Mouse (Mus musculus) embryonic facial prominence, embryonic 14.5 days (tissue): ENCODE results near the gene Tkfc. TPM values are rescaled to one million over a fixed set of nuclear protein-coding genes. Genes with fewer than 3 reads are reported as not detected.

ENCODE experiments used
- ATAC-seq: fragments of 200-750 bp; cut with Nextera tagmentation; 2 replicates; pipeline ENCODE4 v1.8.0; 2017; ENCODE audit warnings: low read depth, moderate number of reproducible peaks, moderate TSS enrichment
- DNase-seq: peaks from one replicate; pipeline ENCODE4 v3.0.0-alpha.2; 2015; ENCODE audit warnings: low spot score
- H3K27ac ChIP-seq: fragments of 300-500 bp; sonication (generic); replicated peaks from 2 replicates; pipeline ENCODE4 v1.5.1; 2014; ENCODE audit warnings: low read depth, mild to moderate bottlenecking, low read length, moderate library complexity
- H3K27me3 ChIP-seq: fragments of 300-500 bp; sonication (generic); replicated peaks from 2 replicates; pipeline ENCODE4 v1.6.1; 2014; ENCODE audit warnings: low read length; ENCODE audit not compliant: control insufficient read depth, insufficient read depth
- H3K36me3 ChIP-seq: fragments of 300-500 bp; sonication (generic); 2 replicates; pipeline ENCODE4 v1.6.1; 2014; ENCODE audit warnings: low read length, mixed read lengths; ENCODE audit not compliant: control insufficient read depth, insufficient read depth
- H3K4me1 ChIP-seq: fragments of 300-500 bp; sonication (generic); 2 replicates; pipeline ENCODE4 v1.6.1; 2014; ENCODE audit warnings: antibody characterized with exemption, low read length; ENCODE audit not compliant: control insufficient read depth, insufficient read depth
- H3K4me2 ChIP-seq: fragments of 300-500 bp; sonication (generic); 2 replicates; pipeline ENCODE4 v1.6.1; 2014; ENCODE audit warnings: low read depth, mild to moderate bottlenecking, low read length, moderate library complexity, mixed read lengths
- H3K4me3 ChIP-seq: fragments of 300-500 bp; sonication (generic); 2 replicates; pipeline ENCODE4 v1.5.1; 2014; ENCODE audit warnings: low read depth, mild to moderate bottlenecking, low read length
- H3K9ac ChIP-seq: fragments of 300-500 bp; sonication (generic); 2 replicates; pipeline ENCODE4 v1.6.1; 2014; ENCODE audit warnings: low read depth, mild to moderate bottlenecking, low read length, moderate library complexity, mixed read lengths
- H3K9me3 ChIP-seq: fragments of 300-500 bp; sonication (generic); 2 replicates; pipeline ENCODE4 v1.6.1; 2016; ENCODE audit warnings: low read length; ENCODE audit not compliant: control insufficient read depth
- WGBS: fragments of 180-500 bp; shearing (Covaris S2); extraction: QIAGEN DNeasy Blood & Tissue Kit; methylation state at CpG from one replicate; pipeline ENCODE4 v1.1.7; 2014; 5-methylcytosine and 5-hydroxymethylcytosine counted together
- polyA plus RNA-seq: library from polyadenylated mRNA; unstranded; fragments of >200 nt; fragmentation: Nextera tagmentation; extraction: Ambion mirVana; gene quantifications from 2 replicates; pipeline ENCODE4 v1.2.1, GENCODE M21; 2014

Tkfc gene
- 13.9 and 15.4 TPM in 2 replicates for polyA plus RNA-seq

DNA sequence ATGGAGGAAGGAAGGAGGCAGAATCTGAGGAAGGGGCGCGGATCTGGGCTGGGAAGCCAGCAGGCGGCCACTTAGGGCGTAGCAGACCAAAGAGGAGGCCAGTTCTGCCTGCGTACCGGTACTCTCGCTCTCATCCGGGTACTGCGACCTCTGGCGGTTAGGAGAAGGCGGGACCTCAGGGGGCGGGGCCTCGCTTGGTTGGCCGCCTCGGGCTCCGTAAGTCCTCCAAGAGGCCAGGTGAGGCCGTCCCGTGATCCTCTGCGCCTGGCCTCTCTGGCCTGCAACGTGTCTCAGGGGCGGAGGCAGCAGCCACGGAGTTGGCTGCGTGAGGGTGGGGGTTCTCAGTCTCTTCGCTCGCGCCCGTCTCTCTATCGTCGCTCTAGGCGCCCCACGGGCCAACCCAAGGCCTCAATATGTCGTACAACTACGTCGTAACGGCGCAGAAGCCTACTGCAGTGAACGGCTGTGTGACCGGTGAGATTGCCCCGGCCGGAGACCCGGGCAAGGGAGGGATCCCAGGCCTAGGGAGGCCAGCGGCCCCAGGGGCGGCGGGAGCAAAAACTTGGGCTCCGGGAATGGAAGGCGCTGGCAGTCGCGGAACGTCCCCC is at the start of gene Tkfc, which contains the start of gene Ddb1:
TSS of gene Tkfc (minus strand) at position 362 of the 608 bp plus-strand sequence.
TSS of gene Ddb1 (plus strand) at position 35 of the 608 bp plus-strand sequence.
- Histone ChIP-seq H3K9ac (peak within 1 kb of the TSS; percentile 96), H3K4me1 (peaks cover 14% of the 10 kb centered on the region), H3K27me3 (no peaks in the 10 kb centered on the region), H3K27ac (peak within 1 kb of the TSS; percentile 93), H3K36me3 (peaks cover 31% of the 10 kb centered on the region), H3K9me3 (no peaks in the 10 kb centered on the region), H3K4me2 (peak within 1 kb of the TSS; percentile 67), H3K4me3 (peak within 1 kb of the TSS; percentile 88)
- DNase-seq (peak; percentile 99), ATAC-seq (peak; percentile 96)
- WGBS: 0% methylated on average over 26 of the region's 49 CpGs

DNA sequence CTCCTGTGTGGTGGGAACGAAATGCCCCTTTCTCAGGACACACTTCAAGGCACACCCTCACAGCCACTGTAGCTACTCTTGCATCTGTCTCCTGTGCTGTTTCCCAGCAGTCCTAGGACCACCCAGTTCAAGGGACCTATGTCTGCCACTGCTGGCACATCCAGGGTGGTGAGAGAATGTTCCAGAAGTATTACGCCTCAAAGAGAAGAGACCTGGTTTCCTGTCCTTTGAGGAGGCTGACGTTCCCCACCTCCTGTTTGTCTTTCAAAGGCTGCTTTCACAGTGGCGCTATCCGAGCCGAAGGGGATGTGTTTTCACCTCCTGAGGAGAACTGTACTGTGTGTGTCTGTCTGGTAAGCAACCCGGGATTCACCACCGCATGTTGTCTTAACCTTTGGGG is 42.7 kb upstream of the Tkfc start:
- no peaks in the 10 kb centered on the region for H3K4me1 ChIP-seq
- 63% methylated on average over 8 of the region's 8 CpGs for WGBS
- DNase-seq (no peak), ATAC-seq (no peak)
- no peak overlapping the region for H3K27ac ChIP-seq
- no peak overlapping the region for H3K4me3 ChIP-seq
- H3K9me3 ChIP-seq: no peaks in the 10 kb centered on the region
- no peak overlapping the region for H3K9ac ChIP-seq
- no peak overlapping the region for H3K4me2 ChIP-seq
- no peaks in the 10 kb centered on the region for H3K27me3 ChIP-seq
- H3K36me3 ChIP-seq: no peaks in the 10 kb centered on the region

DNA sequence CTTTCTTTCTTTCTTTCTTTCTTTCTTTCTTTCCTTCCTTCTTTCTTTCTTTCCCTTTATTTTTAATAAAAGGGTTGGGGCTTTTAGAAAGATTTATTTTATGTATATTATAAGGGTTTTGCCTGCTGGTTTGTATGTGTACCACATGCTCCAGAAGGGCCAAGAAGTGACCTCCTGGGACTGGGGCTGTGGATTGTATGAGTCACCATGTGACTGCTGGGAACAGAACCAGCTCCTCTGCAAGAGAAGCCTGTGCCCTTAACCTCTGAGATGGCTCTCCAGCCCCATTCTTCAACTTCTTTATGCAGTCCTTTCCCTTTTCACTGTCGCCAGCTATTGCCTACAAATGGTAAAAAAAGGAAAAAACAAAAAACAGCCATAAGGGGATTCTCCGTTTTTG is 40.2 kb upstream of the Tkfc start:
- Histone ChIP-seq H3K36me3 (no peaks in the 10 kb centered on the region), H3K9me3 (no peaks in the 10 kb centered on the region), H3K9ac (no peak overlapping the region), H3K4me2 (no peak overlapping the region), H3K4me3 (no peak overlapping the region), H3K27ac (no peak overlapping the region), H3K4me1 (0 out of 2 replicates have a peak, but pooled peaks cover under 1% of the 10 kb centered on the region), H3K27me3 (no peaks in the 10 kb centered on the region)
- ATAC-seq (no peak), DNase-seq (no peak)
- 96% methylated on average over 2 of the region's 2 CpGs for WGBS

DNA sequence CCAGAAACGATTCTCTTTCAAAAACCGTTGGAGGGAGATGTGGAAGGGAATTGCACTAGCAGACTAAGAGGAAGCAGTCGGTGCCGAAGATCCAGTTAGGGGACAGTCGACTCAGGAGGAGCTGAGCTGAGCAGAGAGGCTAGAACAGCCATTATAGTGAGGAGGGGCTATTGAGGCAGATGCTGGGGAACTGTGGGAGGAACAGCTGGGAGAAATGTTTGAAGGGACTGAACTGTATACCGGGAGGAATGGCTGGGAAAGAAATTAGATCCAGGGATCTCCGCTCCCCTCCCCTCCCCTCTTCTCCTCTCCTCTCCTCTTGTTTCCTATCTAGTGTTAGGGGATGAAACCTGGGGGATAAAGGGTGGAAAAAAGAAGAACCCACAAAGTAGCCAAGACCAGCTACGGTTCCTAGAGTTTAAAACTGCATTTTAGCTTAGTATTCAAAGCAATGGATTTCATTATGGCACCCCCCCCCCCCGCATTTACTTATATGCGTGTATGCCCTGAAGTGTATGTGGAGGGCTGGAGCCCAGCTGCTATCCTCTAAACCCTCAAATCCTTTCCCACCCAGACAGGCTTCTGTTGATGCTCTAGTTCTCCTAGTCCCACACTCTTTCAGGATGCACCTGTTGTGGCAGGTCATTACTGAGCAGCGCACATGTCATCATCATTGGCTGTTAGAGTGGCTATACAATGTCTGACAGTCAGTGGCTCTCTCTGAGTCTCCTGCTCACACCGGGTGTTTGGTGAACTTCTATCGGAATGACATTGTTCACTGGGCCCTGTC is 35.3 kb upstream of the Tkfc start:
- Histone ChIP-seq H3K9me3 (no peaks in the 10 kb centered on the region), H3K4me3 (0 out of 2 replicates have a peak overlapping the region, but pooled peaks have one; percentile 2), H3K27me3 (no peaks in the 10 kb centered on the region; the same call in 1 of the 2 replicates), H3K27ac (peak overlapping the region; percentile 76), H3K9ac (no peak overlapping the region), H3K4me1 (peaks cover 5% of the 10 kb centered on the region; the same call in 1 of the 2 replicates), H3K4me2 (peak overlapping the region; percentile 19), H3K36me3 (no peaks in the 10 kb centered on the region)
- 34% methylated on average over 13 of the region's 13 CpGs for WGBS
- peak; percentile 76 for DNase-seq
- peak; percentile 75 for ATAC-seq

DNA sequence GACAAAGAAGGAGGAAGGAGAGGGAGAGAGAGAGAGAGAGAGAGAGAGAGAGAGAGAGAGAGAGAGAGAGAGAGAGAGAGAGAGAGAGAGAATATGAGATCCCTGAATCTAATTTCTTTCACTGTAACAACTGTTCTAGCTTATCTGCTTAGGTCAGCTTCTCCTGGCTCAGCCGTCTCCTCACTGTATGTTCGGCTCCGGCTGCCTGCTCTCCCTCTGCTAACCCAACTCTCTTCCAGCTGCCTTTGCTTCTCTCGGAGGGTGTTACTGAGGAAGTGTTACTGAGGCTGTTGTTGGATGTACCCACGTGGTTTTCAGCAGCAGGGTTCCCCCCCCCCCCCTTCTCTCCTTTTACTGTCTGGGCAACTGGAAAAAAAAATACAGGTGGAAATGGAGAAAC is 34.6 kb upstream of the Tkfc start:
- Histone ChIP-seq H3K9me3 (no peaks in the 10 kb centered on the region), H3K36me3 (no peaks in the 10 kb centered on the region), H3K27me3 (no peaks in the 10 kb centered on the region; the same call in 1 of the 2 replicates), H3K4me3 (0 out of 2 replicates have a peak overlapping the region, but pooled peaks have one; percentile 2), H3K9ac (no peak overlapping the region), H3K4me1 (peaks cover 8% of the 10 kb centered on the region; the same call in 1 of the 2 replicates), H3K27ac (peak overlapping the region; percentile 76), H3K4me2 (peak overlapping the region; percentile 19)
- 8% methylated on average over 5 of the region's 5 CpGs for WGBS
- peak; percentile 67 for DNase-seq
- peak; percentile 35; the same call in 1 of the 2 replicates for ATAC-seq

DNA sequence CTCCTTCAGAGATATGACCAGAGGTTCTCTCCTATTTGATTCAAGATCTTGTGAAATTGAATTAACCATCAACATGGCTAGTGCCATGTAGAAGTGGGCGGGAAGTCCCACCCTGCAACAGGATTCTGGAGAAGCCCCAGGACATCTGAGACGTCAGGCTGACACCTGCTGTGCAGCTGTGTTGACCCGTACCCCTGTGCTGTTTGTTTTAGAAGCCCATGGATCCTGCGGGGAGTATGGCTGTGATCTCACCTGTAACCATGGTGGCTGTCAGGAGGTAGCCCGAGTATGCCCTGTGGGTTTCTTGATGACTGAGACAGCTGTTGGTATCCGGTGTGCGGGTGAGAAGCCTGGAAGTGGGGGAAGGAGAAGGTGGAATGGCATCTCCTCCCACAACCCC is 32.4 kb upstream of the Tkfc start:
- H3K9me3 ChIP-seq: no peaks in the 10 kb centered on the region
- ATAC-seq (no peak), DNase-seq (peak; percentile 28)
- H3K4me3 ChIP-seq: no peak overlapping the region
- peaks cover 17% of the 10 kb centered on the region; the same call in 1 of the 2 replicates for H3K4me1 ChIP-seq
- H3K27ac ChIP-seq: no peak overlapping the region
- no peaks in the 10 kb centered on the region; the same call in 1 of the 2 replicates for H3K27me3 ChIP-seq
- no peak overlapping the region for H3K4me2 ChIP-seq
- no peaks in the 10 kb centered on the region for H3K36me3 ChIP-seq
- no peak overlapping the region for H3K9ac ChIP-seq
- 31% methylated on average over 7 of the region's 7 CpGs for WGBS

DNA sequence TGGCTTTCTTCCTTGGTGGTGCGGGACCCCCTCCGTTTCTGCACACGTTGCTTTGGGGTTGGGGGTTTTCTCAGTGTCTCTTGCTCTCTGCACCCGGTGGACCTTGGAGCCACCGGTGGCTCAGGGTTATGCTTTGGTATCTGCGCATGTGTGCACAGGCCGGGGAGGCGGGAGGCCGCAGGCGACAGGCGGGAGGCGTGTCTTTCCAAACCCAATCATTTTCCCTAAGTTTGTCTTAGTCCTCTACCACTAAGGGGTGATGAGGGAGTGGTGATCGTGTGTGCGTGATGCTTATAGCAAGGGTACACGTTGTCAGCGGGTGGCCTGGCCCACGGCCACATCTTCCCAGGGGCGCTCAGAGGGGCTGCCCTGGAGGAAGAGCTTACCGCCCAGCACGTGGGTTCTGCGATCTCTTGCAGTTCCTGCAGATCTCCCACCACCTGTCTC is 29.4 kb upstream of the Tkfc start:
- Histone ChIP-seq H3K4me2 (peak overlapping the region; percentile 93), H3K4me3 (peak overlapping the region; percentile 47), H3K9me3 (no peaks in the 10 kb centered on the region), H3K27me3 (no peaks in the 10 kb centered on the region; the same call in 1 of the 2 replicates), H3K4me1 (peaks cover 12% of the 10 kb centered on the region; the same call in 1 of the 2 replicates), H3K36me3 (peaks cover 20% of the 10 kb centered on the region), H3K27ac (peak overlapping the region; percentile 39; the same call in 1 of the 2 replicates), H3K9ac (peak overlapping the region; percentile 66)
- peak; percentile 78 for DNase-seq
- 4% methylated on average over 20 of the region's 21 CpGs for WGBS
- peak; percentile 86 for ATAC-seq

DNA sequence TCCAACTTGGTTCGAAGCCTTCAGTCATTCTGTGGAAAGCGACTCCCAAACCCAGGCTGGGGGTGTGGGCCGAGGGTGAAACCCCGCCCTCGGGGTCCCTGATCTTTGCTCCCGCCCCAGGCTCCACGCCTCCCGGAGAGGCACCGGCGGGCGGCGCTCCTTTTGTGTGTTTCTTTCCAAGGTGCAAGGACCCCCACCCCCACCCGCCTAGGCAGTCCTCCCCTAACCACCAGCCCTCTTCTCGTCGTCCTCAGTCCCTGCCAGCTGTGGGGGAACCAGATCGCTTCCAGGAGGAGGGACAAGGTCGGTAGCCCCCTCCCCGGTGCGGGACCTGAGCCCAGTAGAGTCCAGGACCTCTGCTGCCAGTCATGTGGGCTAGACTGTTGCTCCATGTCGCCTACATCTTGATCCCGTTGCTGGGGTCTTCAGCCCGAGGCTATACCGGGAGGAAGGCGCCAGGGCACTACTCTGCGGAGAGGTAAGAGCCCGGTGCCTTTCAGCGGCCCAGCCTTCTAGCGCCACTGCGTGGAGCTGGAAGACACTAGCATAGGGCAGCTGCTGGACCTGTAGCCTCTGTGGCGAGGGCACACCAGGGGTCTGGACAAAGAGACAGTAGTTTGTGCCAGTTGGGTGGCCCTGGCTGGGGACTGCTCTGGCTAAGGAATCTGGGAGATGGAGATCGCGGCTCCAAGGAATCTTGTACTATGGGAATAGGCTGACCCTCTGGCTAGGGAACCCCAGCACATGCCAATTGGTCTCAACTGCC is 28.8 kb upstream of the Tkfc start, which contains the start of gene Vwce:
TSS of gene Vwce (plus strand) at position 108 of the 766 bp plus-strand sequence.
- peak within 1 kb of the TSS; percentile 93 for H3K4me2 ChIP-seq
- 4% methylated on average over 26 of the region's 32 CpGs for WGBS

More for the DNA sequence above, 28.8 kb upstream of the Tkfc start, which contains the start of gene Vwce:
- DNase-seq (peak; percentile 69), ATAC-seq (peak; percentile 81)
- peak within 1 kb of the TSS; percentile 47 for H3K4me3 ChIP-seq
- H3K36me3 ChIP-seq: peaks cover 26% of the 10 kb centered on the region
- H3K27ac ChIP-seq: peak within 1 kb of the TSS; percentile 39; the same call in 1 of the 2 replicates
- peak within 1 kb of the TSS; percentile 66 for H3K9ac ChIP-seq
- no peaks in the 10 kb centered on the region for H3K9me3 ChIP-seq
- H3K27me3 ChIP-seq: no peaks in the 10 kb centered on the region; the same call in 1 of the 2 replicates
- peaks cover 12% of the 10 kb centered on the region; the same call in 1 of the 2 replicates for H3K4me1 ChIP-seq
